Mouse (Mus musculus) neutrophil, adult 65 days (primary cell): ENCODE results near the gene Gm14391. TPM values are rescaled to one million over a fixed set of nuclear protein-coding genes. Genes with fewer than 3 reads are reported as not detected.

ENCODE experiments used
- total RNA-seq: library from RNA; stranded (reverse); gene quantifications from 2 replicates; pipeline ENCODE4 v1.2.4, GENCODE M21; 2023

Gm14391 gene
- 2.9 and 3.3 TPM in 2 replicates for total RNA-seq

GRCm38 (mm10) chr2:175206732-175207131 is at the start of gene Gm14391:
Gene Gm14391, minus strand, starts transcription at chr2:175206917.

GRCm38 (mm10) chr2:175175401-175176180 is 31.1 kb downstream of the Gm14391 start, which contains the start of gene Gm14443:
Gene Gm14443, minus strand, starts transcription at chr2:175175871.

GRCm38 (mm10) chr2:175141993-175142295 is 64.8 kb downstream of the Gm14391 start, which contains the start of gene Gm14399:
Gene Gm14399, minus strand, starts transcription at chr2:175142012.

Other genes with a start within 250 kb of the Gm14391 start
- 0.45 TPM in 1 of 2 replicates, not detected in the other for gene Gm14444, start 196.7 kb downstream of the Gm14391 start, total RNA-seq
- gene Gm14393, start 139.1 kb downstream of the Gm14391 start, total RNA-seq, result not detected in 2 replicates
- 0.82 and 1.1 TPM in 2 replicates for gene Gm14399, start 64.9 kb downstream of the Gm14391 start, total RNA-seq
- not detected in 2 replicates for gene Gm14443, start 31.0 kb downstream of the Gm14391 start, total RNA-seq
- 0.84 TPM in 1 of 2 replicates, not detected in the other for gene Gm14440, start 68.2 kb upstream of the Gm14391 start, total RNA-seq
- gene Gm4631, start 131.3 kb upstream of the Gm14391 start, total RNA-seq, result 2.0 and 2.3 TPM in 2 replicates
- 0.32 and 0.60 TPM in 2 replicates for gene Zfp968, start 165.5 kb upstream of the Gm14391 start, total RNA-seq
- gene Gm4724, start 228.9 kb upstream of the Gm14391 start, total RNA-seq, result not detected in 2 replicates